Mouse (Mus musculus) heart, postnatal 0 days (tissue): ENCODE data around the gene Klhl26.

ENCODE experiments used
- CTCF ChIP-seq: IDR thresholded peaks from 2 replicates; pipeline ENCODE4 v1.5.1; 2016; ENCODE audit warnings: antibody characterized with exemption, control low read depth, low read depth
- EP300 ChIP-seq: IDR thresholded peaks from 2 replicates; pipeline ENCODE4 v1.6.1; 2016; ENCODE audit warnings: antibody characterized with exemption, low read depth

DNA sequence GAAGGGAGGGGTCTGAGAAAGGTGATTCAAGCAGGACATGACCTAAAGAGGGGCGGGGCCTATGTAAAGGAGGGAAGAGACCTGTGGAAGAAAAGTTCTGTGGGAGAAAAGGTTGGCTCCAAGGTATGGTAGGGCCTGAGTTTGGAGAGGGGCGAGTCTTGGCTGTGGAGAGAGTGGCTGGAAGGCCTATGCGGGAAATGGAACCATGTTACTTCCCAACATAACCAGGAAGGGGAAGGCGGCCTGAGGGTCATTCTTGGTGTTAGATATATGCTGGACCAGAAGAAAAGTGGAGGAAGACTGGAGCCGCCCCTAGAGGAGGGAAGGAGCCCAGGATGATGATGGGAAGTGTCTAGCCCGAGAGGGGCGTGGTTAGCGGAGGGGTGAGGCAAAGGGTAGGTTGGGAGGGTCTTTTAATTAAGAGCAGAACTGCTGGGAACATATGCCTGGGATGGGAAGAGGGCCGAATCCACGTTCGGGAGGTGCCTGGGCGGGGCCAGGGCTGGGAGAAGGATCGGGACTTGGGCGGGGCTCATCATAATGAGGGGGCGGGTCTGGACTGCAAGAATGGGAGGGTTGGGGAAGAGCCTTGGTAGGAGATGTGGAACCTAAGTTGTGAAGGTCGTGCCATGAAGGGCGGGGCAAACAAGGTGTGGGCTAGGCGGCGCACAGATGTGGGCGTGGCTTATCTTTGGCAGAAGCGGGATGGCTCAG is 658 bp upstream of the Klhl26 start:
- TF ChIP-seq EP300 (no peak), CTCF (no peak)
